Mouse (Mus musculus): ENCODE measurements around the gene Fam172a.

Gene Fam172a

GRCm38 (mm10) chr13:77976248-77976647 lies 274.4 kb downstream of the Fam172a start:
- no peak for DNase-seq (ENCODE audit: low spot score)

GRCm38 (mm10) chr13:77977121-77977520 lies 275.3 kb downstream of the Fam172a start:
- DNase-seq (ENCODE audit: low spot score): no peak

- DNase-seq (ENCODE audit: low spot score): peak; percentile 62
These were observed 280.4 kb downstream of the Fam172a start for GRCm38 (mm10) chr13:77982105-77982851.

DNA sequence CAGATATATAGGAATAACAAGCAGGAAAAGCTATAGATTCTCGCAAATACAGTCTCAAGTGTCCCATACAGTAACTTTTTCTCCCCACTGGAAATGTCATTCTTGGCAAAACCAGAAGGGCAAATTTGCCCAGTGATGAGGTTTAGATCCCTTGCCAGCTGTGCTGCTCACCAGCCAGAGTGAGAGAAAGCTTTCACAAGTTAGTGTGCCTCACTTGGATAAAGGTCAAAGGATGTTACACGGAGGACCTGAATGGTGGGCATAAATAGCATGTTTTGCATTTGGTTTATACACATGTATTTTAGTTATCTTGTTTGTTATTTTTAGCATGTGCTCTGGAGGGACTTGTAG lies 281.0 kb downstream of the Fam172a start:
- DNase-seq (ENCODE audit: low spot score): peak; percentile 36

- no peak for DNase-seq (ENCODE audit: low spot score)
These were observed 289.5 kb downstream of the Fam172a start for GRCm38 (mm10) chr13:77991189-77991886.

GRCm38 (mm10) chr13:78004649-78005048 lies 302.8 kb downstream of the Fam172a start:
- DNase-seq (ENCODE audit: low spot score): no peak

DNA sequence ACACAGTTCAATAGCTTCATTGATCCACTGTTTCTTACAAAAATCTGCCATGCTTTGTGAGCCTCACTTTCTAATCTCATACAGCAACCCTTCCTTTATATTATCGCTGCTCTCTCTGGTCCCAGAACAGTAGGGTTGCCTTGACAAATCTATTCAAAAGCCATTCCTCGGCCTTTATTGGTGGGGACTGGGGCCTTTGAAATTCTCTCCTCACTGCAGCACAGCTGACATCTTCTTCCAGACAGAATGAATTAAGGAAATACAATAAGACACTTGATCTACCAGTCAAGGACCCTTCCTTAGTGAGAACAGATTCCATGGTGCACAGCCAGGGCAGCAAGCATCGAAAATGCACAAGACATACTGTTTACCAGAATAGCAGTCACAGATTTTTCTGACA lies 303.5 kb downstream of the Fam172a start:
- no peak for DNase-seq (ENCODE audit: low spot score)

DNA sequence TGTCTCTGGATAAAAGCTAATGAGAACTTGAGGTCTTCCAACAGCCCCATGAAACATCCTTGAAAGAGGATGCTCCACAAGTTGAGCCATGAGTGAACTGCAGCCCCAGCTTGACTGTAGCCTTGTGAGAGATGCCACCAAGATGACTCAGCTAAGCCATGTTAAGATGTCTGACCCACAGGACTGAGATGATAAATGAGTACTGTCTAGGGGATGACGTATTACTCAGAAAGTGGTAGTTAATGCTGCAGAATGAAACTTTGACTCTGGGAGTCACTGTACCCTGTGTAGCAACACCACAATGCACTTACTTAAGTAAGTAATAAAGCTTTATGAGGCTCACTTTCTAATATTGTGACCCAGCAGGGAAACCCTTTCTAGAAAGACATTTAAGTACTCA lies 308.3 kb downstream of the Fam172a start:
- no peak for DNase-seq (ENCODE audit: low spot score)

DNA sequence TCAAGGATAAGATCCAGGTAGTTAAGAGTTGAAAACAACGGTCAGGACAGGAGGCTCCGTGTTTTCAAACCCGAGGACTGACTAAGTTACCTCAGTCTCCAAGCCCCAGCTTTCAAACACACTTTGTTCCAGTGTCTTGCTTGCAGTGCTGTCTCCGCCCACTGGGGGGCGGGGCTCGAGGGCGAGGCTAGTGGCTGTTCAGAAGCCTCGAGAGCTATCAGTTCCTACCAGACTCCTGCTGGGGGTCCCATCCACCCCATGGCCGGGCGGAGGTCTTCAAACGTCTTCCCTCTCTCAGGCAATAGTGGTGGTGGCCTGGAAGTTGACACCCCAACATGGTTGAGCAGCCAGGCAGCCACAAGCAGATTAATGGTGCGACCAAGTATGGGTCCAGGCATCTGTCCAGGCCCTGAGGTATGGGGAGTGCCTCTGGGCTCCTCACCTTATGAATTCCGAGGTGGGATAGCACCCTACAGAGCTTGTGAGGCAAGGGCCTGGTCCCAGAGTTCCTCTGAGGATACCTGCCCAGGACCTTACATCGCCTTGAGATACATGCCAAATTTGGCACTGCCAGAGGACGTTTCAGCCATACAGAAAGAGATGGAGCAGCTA lies 323.0 kb downstream of the Fam172a start, which contains the start of gene Pou5f2:
Gene Pou5f2, plus strand, starts transcription at position 220 of the 612 bp plus-strand sequence.
- no peak for DNase-seq (ENCODE audit: low spot score)

DNA sequence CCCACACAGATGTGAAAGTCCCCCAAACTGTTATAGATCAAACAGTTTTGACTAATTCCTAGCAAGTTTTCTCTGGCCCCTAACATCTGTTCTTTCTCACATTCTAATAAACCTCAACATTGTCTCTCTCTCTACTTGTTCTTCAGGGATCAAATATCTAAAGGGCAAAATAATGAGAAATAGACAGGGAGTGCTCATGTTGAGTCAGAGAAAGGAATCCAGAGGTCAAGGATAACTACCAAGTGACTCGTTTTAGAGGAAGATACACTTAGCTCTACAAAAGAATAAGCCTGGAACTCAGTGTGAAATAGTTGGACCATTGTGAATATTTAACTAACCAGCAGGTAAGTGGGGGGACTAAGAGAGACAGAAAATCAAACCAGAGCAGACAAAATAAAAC lies 331.0 kb downstream of the Fam172a start:
- no peak for DNase-seq (ENCODE audit: low spot score)

DNA sequence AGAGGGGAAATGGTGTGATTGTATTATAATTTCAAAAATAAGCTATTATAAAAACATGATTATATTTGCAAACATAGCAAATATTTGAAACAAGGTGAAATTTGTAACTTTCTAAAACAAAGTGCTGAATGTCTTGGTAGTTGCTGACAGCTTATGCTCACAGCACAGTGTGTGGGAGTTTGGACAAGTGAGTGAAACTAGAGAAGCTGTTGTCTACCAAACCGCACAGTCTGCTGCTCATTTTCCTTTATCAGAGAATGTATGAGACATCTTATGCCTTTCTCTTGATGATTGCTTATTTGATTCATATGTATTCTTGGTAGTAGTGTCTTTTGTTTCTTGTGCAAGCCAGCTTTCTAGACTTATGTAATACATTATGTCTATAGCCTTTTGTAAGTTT lies 335.4 kb downstream of the Fam172a start:
- no peak for DNase-seq (ENCODE audit: low spot score)

DNA sequence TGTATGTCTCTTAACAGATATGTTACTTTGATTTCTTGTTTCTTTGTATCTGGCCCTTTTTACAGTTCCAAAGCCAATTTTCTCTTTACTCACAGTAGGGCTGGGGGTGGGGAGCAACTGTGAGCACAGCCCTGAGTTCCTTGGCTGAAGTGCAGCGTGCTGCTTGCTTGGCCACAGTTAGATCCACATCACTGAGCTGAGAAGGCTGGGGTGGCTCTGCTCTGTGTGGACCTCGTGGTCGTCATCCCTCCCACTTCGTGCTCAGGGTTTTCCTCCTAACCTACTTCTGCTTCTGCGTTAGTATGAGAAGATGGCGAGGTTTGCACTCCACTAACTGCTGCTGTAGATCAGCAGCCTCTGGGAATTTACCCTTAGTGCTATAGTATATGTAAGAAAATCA lies 341.4 kb downstream of the Fam172a start:
- DNase-seq (ENCODE audit: low spot score): no peak

- DNase-seq (ENCODE audit: low spot score): no peak
These were observed 343.3 kb downstream of the Fam172a start for GRCm38 (mm10) chr13:78045116-78045515.

GRCm38 (mm10) chr13:78087751-78088150 lies 385.9 kb downstream of the Fam172a start:
- no peak for DNase-seq (ENCODE audit: low spot score)

DNA sequence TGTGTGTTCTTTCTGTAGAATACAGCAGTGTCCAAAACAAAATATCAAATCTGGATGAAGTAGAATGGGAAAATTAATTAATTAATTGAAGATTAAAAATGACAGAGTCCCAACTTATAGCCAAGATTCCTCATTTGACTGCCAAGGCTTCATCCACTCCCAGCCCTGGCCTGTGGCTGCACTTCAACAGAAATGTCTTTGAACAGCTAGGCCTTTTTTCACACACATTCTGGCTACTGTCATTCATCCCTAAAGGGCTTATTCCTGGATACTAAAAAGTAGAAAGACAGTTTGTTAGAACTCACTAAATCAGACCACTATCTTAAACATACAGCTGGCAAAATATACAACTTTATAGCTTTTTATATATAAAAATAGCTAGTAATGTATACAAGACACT lies 388.9 kb downstream of the Fam172a start:
- DNase-seq (ENCODE audit: low spot score): no peak

DNA sequence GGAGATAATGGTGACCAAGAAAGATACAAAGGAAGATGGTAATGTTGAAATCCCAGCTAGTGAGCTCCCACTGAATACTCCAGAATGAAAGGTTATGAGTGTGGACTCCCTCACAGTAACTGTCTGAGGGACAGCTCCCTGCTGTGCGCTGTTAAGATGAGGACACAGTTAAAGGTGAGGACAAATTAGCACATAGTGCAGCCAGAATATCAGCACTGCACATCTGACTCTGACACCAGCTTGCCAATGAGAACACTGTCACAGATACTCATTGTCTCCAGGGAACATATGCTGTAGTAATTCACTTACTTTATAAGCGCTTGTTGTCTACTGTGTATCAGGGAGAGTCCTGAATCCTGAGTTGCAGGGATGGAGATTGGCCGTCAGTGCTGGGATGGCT lies 390.1 kb downstream of the Fam172a start:
- DNase-seq (ENCODE audit: low spot score): no peak

- DNase-seq (ENCODE audit: low spot score): no peak
These were observed 392.5 kb downstream of the Fam172a start for GRCm38 (mm10) chr13:78094352-78094751.

DNA sequence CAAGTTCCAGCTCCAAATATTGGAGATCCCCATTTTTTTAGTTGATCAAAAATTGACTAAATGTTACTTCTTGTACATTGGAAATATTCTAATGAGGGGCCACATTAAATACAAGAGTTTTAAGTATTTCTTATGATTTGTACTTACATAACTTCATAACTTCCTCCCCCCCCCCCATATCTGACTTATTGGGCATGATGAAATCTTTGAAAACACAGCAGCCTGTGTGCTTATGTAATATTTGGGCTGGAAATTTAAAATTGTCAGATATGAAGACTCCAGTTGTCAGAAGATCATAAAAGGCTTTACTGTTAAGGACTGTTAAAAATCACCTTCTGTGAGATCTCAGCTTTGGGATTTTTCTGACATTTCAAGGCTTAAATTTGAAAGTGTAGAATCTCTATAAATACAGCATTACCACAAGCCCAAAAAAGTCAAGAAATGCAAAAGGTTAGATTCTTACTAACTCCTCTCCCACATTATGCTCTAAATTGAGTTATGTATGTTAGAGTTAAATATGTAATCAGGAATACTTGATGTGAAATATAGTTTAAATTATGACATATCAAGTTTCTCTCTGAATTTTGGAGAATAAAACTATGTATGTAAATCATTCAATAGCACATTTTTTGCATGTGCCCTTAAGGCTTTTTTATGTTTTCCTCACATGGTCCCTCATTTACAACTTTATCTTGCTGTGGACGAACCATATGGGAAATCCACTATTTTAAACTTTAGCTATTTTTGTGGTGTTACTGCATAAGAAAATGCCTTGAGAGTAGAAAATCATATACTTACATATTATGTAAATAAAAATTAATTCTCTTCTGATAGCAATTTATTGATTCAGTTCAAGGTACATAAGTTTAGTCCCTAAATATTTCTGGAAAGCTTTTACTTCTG lies 393.5 kb downstream of the Fam172a start:
- peak; percentile 18 for DNase-seq (ENCODE audit: low spot score)

DNA sequence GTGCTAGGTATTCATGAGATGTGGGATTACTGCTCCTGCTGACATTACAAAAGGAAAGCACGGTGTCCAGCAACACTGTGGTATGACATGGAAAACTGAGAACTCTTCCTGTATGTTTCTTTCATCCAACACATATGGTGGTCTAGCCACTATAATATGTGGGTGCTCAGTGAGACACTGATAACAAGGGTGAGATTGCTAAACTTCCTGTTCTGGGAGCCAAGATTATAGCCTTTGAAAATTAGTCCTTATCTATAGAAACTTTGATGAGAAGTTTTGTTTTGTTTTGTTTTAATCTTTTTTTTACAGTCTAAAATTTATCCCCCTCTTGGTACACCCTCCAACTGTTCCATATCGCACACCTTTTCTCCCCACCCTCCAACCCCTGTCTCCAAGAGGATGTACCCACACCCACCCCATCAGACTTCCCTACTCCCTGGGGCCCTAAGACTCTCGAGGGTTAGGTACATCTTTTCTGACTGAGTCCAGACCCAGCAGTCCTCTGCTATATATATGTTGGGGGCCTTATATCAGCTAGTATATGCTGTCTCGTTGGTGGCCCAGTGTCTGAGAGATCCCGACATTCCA lies 397.1 kb downstream of the Fam172a start:
- DNase-seq (ENCODE audit: low spot score): no peak

DNA sequence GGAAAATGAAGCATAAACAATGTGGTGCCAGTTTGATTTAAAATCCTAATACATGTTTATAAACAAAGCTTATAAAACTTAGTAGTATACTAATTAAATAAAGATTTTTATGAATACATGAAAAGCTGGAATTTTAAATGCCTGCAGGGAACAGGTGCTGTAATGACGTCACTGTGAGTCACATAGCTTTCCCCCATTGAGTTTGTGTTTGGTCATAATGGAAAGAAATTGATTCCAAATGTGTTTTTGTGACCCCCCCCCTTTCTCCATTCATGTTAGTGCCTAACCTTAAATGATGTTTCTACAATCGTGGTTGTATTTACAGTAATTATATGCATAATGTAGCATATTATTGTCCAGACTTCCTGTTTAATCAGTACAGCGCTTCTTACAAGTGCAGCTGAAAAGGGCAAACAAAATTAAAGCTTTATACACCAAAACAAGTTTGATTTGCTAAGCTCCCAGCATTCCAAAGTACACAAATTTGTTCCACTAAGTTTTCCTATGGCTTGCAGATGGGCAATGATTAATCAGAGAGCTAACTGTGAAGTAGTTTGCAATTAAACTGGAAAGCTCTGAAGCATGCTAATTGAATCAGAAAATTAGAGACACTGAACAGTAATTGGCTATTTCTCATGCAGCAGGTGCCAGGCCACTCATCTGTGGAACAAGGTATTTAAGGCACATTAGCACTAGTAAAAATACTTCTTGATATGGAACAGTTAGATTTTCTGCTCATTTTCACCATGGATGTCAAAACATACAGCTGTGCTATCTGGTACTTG lies 398.1 kb downstream of the Fam172a start:
- no peak for DNase-seq (ENCODE audit: low spot score)

DNA sequence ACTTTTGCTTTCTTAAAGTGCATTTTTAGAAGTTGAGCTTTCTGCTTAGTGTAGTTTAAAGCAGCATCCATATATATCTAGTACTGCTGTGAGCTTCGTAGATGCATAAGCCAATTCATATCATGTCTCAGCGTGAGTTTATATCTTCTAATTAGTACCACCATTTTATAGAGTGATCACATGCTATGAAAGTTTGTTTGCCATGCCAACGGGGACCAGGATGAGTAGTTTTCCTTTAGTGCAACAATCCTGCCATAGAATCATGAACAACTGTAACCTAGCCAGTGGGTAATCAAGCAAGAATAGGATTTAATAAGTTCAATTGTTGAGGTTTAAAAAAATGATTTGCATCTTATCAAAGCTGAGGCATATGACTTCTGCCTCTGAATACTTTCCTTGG lies 398.8 kb downstream of the Fam172a start:
- DNase-seq (ENCODE audit: low spot score): no peak
